Mouse (Mus musculus): ENCODE data around the gene Ern2. TPM values are rescaled to one million over a fixed set of nuclear protein-coding genes. Genes with fewer than 3 reads are reported as not detected.
A peak's percentile ranks its signal among the peaks of the same experiment; 100 is the strongest.

Gene Ern2
- polyA plus RNA-seq, 1 experiment: not detected

DNA sequence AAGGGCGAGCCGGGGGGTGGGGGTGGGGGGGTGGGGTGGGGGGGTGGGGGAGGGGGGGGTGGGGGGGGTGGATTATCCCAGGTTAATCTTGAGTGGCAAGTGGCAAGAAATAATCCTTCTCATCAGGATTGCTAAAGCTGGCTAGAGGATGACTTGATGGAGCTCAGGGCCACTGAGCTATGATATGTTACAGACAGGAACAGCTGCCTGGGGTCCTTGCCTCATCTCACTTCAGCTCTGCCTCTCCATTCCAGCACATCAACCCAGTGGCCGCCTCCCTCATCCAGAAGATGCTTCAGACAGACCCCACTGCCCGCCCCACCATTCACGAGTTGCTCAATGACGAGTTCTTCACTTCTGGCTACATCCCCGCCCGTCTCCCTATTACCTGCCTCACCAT, 22.2 kb downstream of the Ern2 start:
- no peak overlapping the region for H3K27ac ChIP-seq (ENCODE audit: insufficient read depth, low read length)
- 0 out of 2 replicates have a peak, but pooled peaks cover 4% of the 10 kb centered on the region for H3K4me1 ChIP-seq (ENCODE audit: control insufficient read depth, insufficient read depth, low read length)
- TF ChIP-seq POLR2A (IDR thresholded peaks at IDR 0.05; ENCODE audit: low read depth, low read length): no peak
- TF ChIP-seq CTCF (IDR thresholded peaks at IDR 0.05; ENCODE audit: borderline replicate concordance, insufficient read depth, low read length): no peak
- H3K4me3 ChIP-seq (ENCODE audit: insufficient read depth, low read length): no peak overlapping the region

- Histone ChIP-seq H3K4me1 (ENCODE audit: control insufficient read depth, insufficient read depth, low read length) (peaks cover 9% of the 10 kb centered on the region; the same call in 1 of the 2 replicates), H3K4me3 (ENCODE audit: insufficient read depth, low read length) (peak overlapping the region; percentile 89), H3K27ac (ENCODE audit: insufficient read depth, low read length) (no peak overlapping the region)
- TF ChIP-seq POLR2A (IDR thresholded peaks at IDR 0.05; ENCODE audit: low read depth, low read length): no peak
- TF ChIP-seq CTCF (IDR thresholded peaks at IDR 0.05; ENCODE audit: borderline replicate concordance, insufficient read depth, low read length): no peak
These were observed 26.0 kb downstream of the Ern2 start for GRCm38 (mm10) chr7:122160037-122160436.

GRCm38 (mm10) chr7:122158915-122159902, 26.8 kb downstream of the Ern2 start, which contains the start of gene Plk1:
Plk1 (plus strand) TSS chr7:122159439.
- Histone ChIP-seq H3K4me3 (ENCODE audit: insufficient read depth, low read length) (peak within 1 kb of the TSS; percentile 89), H3K4me1 (ENCODE audit: control insufficient read depth, insufficient read depth, low read length) (peaks cover 9% of the 10 kb centered on the region; the same call in 1 of the 2 replicates), H3K27ac (ENCODE audit: insufficient read depth, low read length) (peak within 1 kb of the TSS; percentile 67)
- TF ChIP-seq CTCF (IDR thresholded peaks at IDR 0.05; ENCODE audit: borderline replicate concordance, insufficient read depth, low read length) (no peak), POLR2A (IDR thresholded peaks at IDR 0.05; ENCODE audit: low read depth, low read length) (peak; percentile 69)

DNA sequence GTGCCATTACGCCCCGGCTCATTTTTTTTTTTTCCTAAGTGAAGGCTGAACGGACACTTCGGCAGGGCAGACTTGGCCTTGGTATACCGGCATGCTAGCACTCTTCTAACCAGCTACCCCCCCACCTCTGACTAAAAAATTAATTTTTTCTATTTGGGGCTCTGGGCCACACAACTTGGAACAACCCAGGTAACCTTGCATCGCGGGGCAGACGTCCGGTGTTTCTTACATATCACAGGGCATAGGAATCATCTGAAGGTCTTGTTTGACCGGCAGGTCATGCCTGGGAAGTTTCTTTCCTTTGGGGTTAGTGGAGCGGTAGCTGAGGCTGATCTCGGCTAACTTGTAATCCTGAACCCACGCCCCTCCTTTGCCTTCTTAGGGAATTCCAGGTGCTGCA, 27.5 kb downstream of the Ern2 start:
- peaks cover 9% of the 10 kb centered on the region; the same call in 1 of the 2 replicates for H3K4me1 ChIP-seq (ENCODE audit: control insufficient read depth, insufficient read depth, low read length)
- H3K27ac ChIP-seq (ENCODE audit: insufficient read depth, low read length): peak overlapping the region; percentile 67
- no peak for TF ChIP-seq CTCF (IDR thresholded peaks at IDR 0.05; ENCODE audit: borderline replicate concordance, insufficient read depth, low read length)
- no peak for TF ChIP-seq POLR2A (IDR thresholded peaks at IDR 0.05; ENCODE audit: low read depth, low read length)

GRCm38 (mm10) chr7:122152473-122152872, 33.5 kb downstream of the Ern2 start:
- H3K4me3 ChIP-seq (ENCODE audit: insufficient read depth, low read length): no peak overlapping the region
- no peaks in the 10 kb centered on the region for H3K4me1 ChIP-seq (ENCODE audit: control insufficient read depth, insufficient read depth, low read length)
- TF ChIP-seq POLR2A (IDR thresholded peaks at IDR 0.05; ENCODE audit: low read depth, low read length) (no peak), CTCF (IDR thresholded peaks at IDR 0.05; ENCODE audit: borderline replicate concordance, insufficient read depth, low read length) (no peak)
- no peak overlapping the region for H3K27ac ChIP-seq (ENCODE audit: insufficient read depth, low read length)

More for the DNA sequence above, 27.5 kb downstream of the Ern2 start:
- peak overlapping the region; percentile 89 for H3K4me3 ChIP-seq (ENCODE audit: insufficient read depth, low read length)

- TF ChIP-seq CTCF (IDR thresholded peaks at IDR 0.05; ENCODE audit: borderline replicate concordance, insufficient read depth, low read length) (no peak), POLR2A (IDR thresholded peaks at IDR 0.05; ENCODE audit: low read depth, low read length) (no peak)
- no peaks in the 10 kb centered on the region for H3K4me1 ChIP-seq (ENCODE audit: control insufficient read depth, insufficient read depth, low read length)
- H3K27ac ChIP-seq (ENCODE audit: insufficient read depth, low read length): no peak overlapping the region
- no peak overlapping the region for H3K4me3 ChIP-seq (ENCODE audit: insufficient read depth, low read length)
These were observed 45.0 kb downstream of the Ern2 start for GRCm38 (mm10) chr7:122140991-122141390.

DNA sequence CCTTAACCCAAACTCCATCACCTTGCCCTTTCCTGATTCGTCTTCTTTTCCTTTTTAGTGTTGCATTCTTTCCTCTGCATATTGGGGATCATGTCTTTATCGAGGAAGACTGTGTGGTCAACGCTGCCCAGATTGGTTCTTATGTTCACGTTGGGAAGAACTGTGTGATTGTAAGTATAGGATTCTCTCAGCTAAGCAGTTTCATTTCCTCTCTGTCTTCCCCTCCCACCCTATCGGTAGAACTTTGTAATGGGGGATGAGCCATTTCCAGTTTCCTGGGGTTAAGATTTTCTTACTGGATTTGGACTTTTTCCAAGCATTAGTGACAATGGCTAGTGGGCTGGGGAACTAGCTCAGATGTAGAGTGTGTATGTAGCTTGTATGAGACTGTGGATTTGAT, 47.8 kb downstream of the Ern2 start:
- H3K4me1 ChIP-seq (ENCODE audit: control insufficient read depth, insufficient read depth, low read length): no peaks in the 10 kb centered on the region
- no peak overlapping the region for H3K4me3 ChIP-seq (ENCODE audit: insufficient read depth, low read length)
- TF ChIP-seq CTCF (IDR thresholded peaks at IDR 0.05; ENCODE audit: borderline replicate concordance, insufficient read depth, low read length) (no peak), POLR2A (IDR thresholded peaks at IDR 0.05; ENCODE audit: low read depth, low read length) (no peak)
- H3K27ac ChIP-seq (ENCODE audit: insufficient read depth, low read length): no peak overlapping the region

- Histone ChIP-seq H3K4me3 (ENCODE audit: insufficient read depth, low read length) (no peak overlapping the region), H3K27ac (ENCODE audit: insufficient read depth, low read length) (no peak overlapping the region), H3K4me1 (ENCODE audit: control insufficient read depth, insufficient read depth, low read length) (no peaks in the 10 kb centered on the region)
- TF ChIP-seq CTCF (IDR thresholded peaks at IDR 0.05; ENCODE audit: borderline replicate concordance, insufficient read depth, low read length) (no peak), POLR2A (IDR thresholded peaks at IDR 0.05; ENCODE audit: low read depth, low read length) (no peak)
These were observed 48.9 kb downstream of the Ern2 start for GRCm38 (mm10) chr7:122137071-122137470.

GRCm38 (mm10) chr7:122135070-122135469, 50.9 kb downstream of the Ern2 start:
- Histone ChIP-seq H3K27ac (ENCODE audit: insufficient read depth, low read length) (no peak overlapping the region), H3K4me1 (ENCODE audit: control insufficient read depth, insufficient read depth, low read length) (no peaks in the 10 kb centered on the region), H3K4me3 (ENCODE audit: insufficient read depth, low read length) (no peak overlapping the region)
- TF ChIP-seq CTCF (IDR thresholded peaks at IDR 0.05; ENCODE audit: borderline replicate concordance, insufficient read depth, low read length) (no peak), POLR2A (IDR thresholded peaks at IDR 0.05; ENCODE audit: low read depth, low read length) (no peak)

DNA sequence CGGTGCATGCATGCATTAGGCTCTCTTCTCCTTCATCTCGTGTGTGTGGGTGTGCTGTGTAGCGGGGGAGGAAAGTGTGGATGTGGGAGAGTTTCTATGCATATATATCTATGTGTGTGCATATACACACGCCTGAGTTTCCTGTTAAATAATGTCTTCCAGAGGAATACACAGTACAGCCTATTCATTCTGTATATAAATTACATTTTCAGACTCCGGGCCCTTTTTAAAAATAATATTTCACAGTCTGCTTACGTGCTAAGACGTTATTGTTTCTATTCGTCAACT, 52.7 kb downstream of the Ern2 start:
- H3K4me1 ChIP-seq (ENCODE audit: control insufficient read depth, insufficient read depth, low read length): no peaks in the 10 kb centered on the region
- H3K4me3 ChIP-seq (ENCODE audit: insufficient read depth, low read length): peak overlapping the region; percentile 90
- TF ChIP-seq POLR2A (IDR thresholded peaks at IDR 0.05; ENCODE audit: low read depth, low read length) (no peak), CTCF (IDR thresholded peaks at IDR 0.05; ENCODE audit: borderline replicate concordance, insufficient read depth, low read length) (no peak)
- H3K27ac ChIP-seq (ENCODE audit: insufficient read depth, low read length): peak overlapping the region; percentile 17; the same call in 1 of the 2 replicates
